ENCODE assay signal across 25 mouse cellular contexts in genomic region chr9:108129042-108129948, GRCm38 (mm10). TPM values are rescaled to one million over a fixed set of nuclear protein-coding genes. Genes with fewer than 3 reads are reported as not detected.
A peak's percentile ranks its signal among the peaks of the same experiment; 100 is the strongest.
DNase-seq lines count a peak whose midpoint lies in the region; ATAC-seq lines count a peak whose summit lies in the region.
"Had no signal": no experiment of that assay in that cellular context is flagged by ENCODE, and none has a peak within 500 bp of the region (broad histone marks: within the 10 kb centered on the region; RNA-seq: fewer than 3 reads in every experiment).

No protein-coding gene starts in this region.

- peak; percentile 59 for DNase-seq in cerebellum, adult 11 months
- DNase-seq in cerebellum, postnatal 10 days, result no peak
- peak; percentile 71 for DNase-seq in heart, adult 11 months
- DNase-seq in heart, postnatal 4 days, result no peak
- peak; percentile 78 for DNase-seq in cerebellum, adult 9-10 months
- DNase-seq in thymus, postnatal 14 days, result no peak
- DNase-seq in ovary, postnatal 10 days (ENCODE audit: low spot score), result no peak
- DNase-seq: gastrocnemius, postnatal 36 days; heart, postnatal 10 days; kidney, adult 18-20 months; kidney, postnatal 25 days; liver, embryonic 13.5 days; lung, adult 18-20 months; lung, postnatal 4 days; thymus, postnatal 25 days had no signal

- ATAC-seq in granulocyte monocyte progenitor cell, adult 5-6 weeks (replicated peaks; ENCODE audit: poor library complexity, severe bottlenecking), result peak; percentile 52; the same call in 1 of the 2 replicates
- ATAC-seq: hindbrain, embryonic 16.5 days; lung, postnatal 0 days; midbrain, embryonic 13.5 days had no signal

RNA-seq across cellular contexts. Expression of gene Apeh, which starts 34.9 kb away (rescaled TPM):
- 10 to 100 TPM; 42.2 to 45.1 TPM for total RNA-seq in heart, postnatal 4 days (2021)
- total RNA-seq in granulocyte monocyte progenitor cell, adult 5-6 weeks (2014; fragmentation: Nextera tagmentation), result 72.6 and 79.0 TPM in 2 replicates
- 75.8 and 83.2 TPM in 2 replicates for total RNA-seq in granulocyte monocyte progenitor cell, adult 5-6 weeks (2017)

RNA-seq across cellular contexts. Expression of gene Rnf123, which starts 46.1 kb away (rescaled TPM):
- 10 to 100 TPM; 62.6 to 63.4 TPM for total RNA-seq in heart, postnatal 4 days (2021)
- 64.5 and 75.3 TPM in 2 replicates for total RNA-seq in granulocyte monocyte progenitor cell, adult 5-6 weeks (2014; fragmentation: Nextera tagmentation)
- total RNA-seq in granulocyte monocyte progenitor cell, adult 5-6 weeks (2017), result 29.7 and 30.3 TPM in 2 replicates

RNA-seq across cellular contexts. Expression of gene Mst1, which starts 49.1 kb away (rescaled TPM):
- not detected for total RNA-seq in heart, postnatal 4 days (2021)
- 0.67 TPM in 1 of 2 replicates, not detected in the other for total RNA-seq in granulocyte monocyte progenitor cell, adult 5-6 weeks (2014; fragmentation: Nextera tagmentation)
- total RNA-seq in granulocyte monocyte progenitor cell, adult 5-6 weeks (2017), result 0.34 and 1.6 TPM in 2 replicates
- total RNA-seq: common myeloid progenitor, adult 5-6 weeks; gastrocnemius, adult 18-20 months; gastrocnemius, postnatal 36 days; heart, postnatal 10 days; layer of hippocampus, adult 18-20 months; layer of hippocampus, postnatal 25 days; megakaryocyte-erythroid progenitor cell, adult 5-6 weeks; monocyte, adult 5-6 weeks had no signal

Comparison
In these comparisons a context has a peak if more than half of its experiments do, and no peak if none do; other contexts are left out.
1. DNase-seq: peak in cerebellum, adult 11 months (single experiment), heart, adult 11 months (single experiment) and cerebellum, adult 9-10 months (single experiment); none in cerebellum, postnatal 10 days (0 of 2), heart, postnatal 4 days (single experiment), thymus, postnatal 14 days (single experiment) and ovary, postnatal 10 days (single experiment).